Mouse (Mus musculus) skeletal muscle tissue, postnatal 0 days (tissue): Measurements from ENCODE around the gene Aldh3b3. TPM values are rescaled to one million over a fixed set of nuclear protein-coding genes. Genes with fewer than 3 reads are reported as not detected.

Experiments
- polyA plus RNA-seq: library from polyadenylated mRNA; unstranded; fragments of >200 nt; fragmentation: Nextera tagmentation; extraction: Ambion mirVana; gene quantifications from 2 replicates; pipeline ENCODE4 v1.2.1, GENCODE M21; 2015

The Aldh3b3 gene
- 0.35 TPM in 1 of 2 replicates, not detected in the other for polyA plus RNA-seq

DNA sequence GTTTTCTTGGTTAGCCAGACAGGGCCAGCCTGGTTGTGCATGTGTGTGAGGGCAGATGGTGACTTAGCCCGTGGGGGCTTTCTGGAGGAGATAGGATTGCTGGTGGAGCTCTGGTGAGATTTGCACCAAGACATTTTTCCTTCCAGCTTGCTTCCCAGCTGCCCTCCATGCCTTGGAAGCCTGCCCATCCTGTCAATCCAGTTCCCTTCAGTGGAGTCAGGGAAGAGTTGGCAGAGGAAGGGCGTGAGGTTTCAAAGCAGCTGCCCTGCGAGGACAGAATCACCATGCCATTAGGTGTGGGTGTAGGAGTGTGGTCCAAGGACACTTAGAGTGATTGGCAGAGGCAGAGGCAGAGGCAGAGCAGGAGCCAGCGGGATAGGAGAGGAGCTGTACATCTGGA is at the start of gene Aldh3b3:
Aldh3b3 (plus strand) TSS at position 176 of the 400 bp plus-strand sequence.

DNA sequence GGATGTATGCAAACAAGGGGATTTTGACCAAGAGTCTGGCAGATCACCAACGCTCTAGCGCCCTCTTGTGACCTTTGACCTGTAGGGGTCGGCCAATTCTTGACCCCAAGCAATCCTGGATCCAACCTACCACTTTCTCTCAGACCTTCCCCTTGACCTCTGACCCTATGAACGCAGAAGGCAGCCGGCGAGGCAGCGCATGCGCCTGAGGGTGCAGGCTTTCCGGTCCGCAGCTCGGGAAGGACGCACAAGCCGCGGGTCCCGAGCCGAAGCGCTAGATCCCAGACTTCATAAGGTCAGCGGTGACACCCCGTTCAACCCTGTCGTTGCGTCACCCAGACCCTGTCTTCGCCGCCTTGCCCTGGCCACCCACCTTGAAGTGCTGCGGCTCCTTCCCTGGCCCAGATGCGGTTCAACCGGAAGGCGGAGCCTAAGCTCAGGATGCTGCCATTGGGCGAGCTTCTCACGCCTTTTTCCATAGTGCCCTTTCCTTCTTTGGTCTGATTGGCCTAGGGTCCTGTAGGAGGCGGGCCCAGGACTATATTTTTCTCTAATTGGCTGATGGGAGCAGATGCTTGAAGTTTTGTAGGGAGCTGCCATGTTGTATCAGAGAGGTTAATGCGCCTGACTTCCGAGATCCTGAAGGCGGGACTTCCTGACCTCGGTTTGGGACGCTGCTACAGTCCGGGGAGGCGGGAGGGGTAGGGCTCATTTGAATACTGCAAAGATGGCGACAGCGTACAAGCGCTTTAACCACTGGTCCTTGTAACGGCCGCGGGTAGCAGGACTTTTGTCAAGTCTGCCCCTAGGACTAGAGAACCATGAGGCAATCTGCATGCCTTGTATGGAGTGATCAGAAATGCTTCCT is 45.9 kb upstream of the Aldh3b3 start, which contains the start of gene Ndufs8:
Ndufs8 (minus strand) TSS at position 438 of the 868 bp plus-strand sequence.

DNA sequence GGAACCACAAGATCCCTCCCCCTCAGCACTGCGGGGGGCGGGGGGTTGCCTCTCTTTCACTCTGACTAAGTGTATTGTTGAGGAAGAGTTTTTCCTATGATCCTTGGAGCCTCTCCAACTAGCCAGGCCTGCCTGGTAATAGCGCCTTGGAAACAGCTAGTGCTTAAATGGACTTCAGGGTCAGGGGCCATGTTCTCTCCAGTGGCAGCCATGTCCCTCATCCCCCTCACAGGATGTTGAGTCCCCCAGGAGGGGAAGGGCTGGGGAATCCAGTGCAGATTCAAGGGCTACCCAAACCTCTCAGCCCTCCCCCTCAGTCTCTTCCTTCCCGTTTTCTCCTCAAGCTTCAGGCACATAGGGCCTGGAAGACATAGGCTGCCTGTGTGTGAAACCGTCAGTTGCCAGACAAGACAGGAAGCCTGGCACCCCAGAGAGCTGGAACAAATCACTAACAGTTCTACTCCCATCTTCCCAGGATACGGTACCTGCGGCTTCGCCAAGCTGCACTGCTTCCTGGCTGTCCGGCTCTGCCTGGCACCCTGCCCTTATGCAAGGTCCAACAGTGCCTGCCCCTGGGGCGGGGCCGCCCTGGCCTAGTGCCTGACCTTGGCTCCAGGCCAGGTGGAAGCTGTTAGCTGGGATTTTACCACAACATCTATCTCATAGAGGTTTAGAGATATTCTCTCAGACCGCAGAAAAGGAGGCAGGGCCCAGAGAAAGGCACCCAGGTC is 29.1 kb upstream of the Aldh3b3 start, which contains the start of gene Aldh3b1:
Aldh3b1 (minus strand) TSS at position 598 of the 731 bp plus-strand sequence.

DNA sequence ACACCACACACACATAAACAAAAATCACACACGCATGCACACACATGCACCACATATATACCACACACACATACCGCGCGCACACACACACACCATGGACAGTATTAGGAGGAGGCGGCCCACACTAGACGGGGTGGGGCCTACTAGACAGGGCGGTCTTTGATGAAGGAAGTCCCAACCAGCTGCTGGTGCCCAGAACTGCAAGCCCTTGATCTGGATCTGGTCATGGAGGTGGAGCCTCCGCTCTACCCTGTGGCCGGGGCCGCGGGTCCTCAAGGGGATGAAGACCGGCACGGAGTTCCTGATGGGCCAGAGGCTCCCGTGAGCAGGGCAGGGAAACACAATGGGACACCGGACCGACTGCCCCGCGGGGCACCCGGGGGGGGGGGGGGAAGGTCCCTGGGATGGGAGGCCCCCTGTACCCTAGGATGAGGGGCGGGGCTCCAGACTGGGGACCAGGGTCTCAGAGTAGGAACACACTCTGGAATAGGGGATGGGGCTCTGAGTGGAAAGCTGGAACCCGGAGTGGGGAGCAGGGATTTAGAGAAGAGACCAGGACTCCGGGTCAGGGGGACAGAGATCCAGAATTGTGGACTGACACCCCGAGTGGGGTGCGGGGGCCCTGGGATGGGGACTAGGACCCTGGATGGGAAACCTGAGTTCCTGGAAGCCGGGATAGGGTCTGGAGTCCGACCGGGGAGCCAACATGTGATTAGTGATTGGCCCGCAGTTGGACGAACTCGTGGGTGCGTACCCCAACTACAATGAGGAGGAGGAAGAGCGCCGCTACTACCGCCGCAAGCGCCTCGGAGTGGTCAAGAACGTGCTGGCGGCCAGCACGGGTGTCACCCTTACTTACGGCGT is 23.2 kb upstream of the Aldh3b3 start, which contains the start of gene Unc93b1:
Unc93b1 (plus strand) TSS at position 155 of the 864 bp plus-strand sequence.

DNA sequence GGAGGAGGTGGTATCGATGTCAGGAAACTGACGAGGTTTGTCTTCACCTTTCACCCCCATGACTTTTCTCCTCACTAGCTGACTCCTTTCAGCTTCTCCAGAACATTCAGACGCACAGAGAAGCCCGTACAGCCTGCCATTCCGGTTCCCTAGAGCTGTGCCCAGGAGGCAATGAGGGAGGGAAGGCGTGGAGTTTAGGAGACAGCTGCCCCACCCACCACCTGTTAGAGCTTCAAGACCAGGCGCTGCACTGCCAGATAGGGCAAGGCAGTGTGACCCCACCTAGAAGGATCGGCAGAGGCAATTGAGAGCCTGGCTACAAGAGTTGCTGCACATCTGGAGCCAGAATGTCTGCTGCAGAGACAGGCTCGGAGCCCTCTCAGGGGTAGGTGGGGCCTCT is 13.8 kb downstream of the Aldh3b3 start, which contains the start of gene Aldh3b2:
Aldh3b2 (plus strand) TSS at position 100 of the 400 bp plus-strand sequence.

DNA sequence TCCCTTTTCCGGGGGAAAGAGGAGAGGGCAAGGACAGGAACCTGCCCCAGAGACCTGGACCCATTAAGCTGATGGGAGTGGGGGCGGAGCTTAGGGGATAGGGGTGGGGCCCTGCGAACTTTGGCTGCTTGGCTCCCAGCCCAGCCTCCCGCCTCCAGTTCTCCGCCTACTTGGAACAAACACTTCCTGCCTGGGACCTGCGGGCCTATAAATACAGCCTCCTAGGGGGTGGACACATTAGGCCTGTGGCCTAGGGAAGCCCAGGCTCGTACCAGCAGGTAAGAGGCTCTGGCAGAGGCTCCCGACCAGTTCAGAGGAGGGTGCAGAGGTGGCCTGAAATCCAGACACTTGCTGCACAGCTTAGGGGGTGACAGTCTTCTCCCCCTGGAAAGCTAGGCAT is 27.9 kb downstream of the Aldh3b3 start, which contains the start of gene Acy3:
Acy3 (plus strand) TSS at position 237 of the 400 bp plus-strand sequence.

DNA sequence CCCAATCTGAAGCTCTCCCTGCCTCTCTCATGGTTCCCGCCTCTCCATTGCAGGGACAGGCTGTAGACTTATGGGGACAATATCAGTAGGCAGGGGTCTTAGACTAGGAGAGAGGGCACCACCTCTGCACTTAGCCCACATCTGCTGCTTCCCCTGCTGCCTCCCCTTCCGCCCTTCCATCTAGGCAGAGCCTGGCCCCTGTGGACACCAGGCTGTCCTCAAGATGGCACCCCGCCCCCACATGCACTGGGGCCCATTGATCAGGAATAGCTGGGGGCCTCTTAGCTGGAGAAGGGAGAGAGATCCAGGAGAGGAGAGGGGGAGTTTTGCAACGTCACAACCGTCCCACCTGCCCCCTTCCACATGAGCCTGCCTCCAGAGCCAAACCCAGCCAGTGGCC is 34.0 kb downstream of the Aldh3b3 start, which contains the start of gene Tbx10:
Tbx10 (plus strand) TSS at position 337 of the 400 bp plus-strand sequence.

DNA sequence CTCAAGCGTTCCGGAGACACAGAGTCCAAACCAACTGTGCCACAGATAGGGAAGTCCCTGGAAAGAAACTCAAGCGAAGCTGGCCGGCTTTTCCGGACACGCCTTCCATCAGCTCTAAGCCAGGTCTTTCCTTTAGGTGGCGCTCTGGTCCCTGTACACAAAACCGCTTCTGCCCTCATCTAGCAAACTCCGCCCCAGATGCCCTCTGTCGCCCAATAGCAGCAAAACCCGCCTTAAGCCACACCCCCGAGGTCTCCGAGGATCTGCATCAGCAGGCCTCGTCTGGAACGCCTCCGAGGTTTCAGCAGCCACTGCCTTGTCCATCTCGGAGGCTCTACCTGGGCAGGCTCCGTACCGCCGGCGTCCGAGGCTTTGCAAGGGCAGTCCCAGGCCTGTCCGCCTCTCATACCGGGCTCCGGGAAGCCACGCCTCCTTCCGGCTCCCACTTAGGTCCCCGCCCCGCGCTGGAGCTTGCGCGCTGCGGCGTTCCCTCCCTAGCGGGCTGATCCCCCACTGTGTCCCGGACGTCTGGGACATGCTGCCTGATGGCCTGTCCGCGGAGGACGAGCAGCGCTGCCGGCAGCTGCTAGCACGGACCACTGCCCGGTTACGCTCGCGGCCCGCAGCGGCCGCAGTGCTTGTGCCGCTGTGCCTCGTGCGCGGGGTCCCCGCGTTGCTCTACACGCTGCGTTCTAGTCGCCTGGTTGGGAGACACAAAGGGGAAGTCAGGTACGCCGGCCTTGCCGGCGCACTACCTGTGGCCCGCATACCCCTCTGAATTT is 41.9 kb downstream of the Aldh3b3 start, which contains the start of the genes Nudt8 and Gm49405:
Nudt8 (plus strand) TSS at position 462 of the 782 bp plus-strand sequence.
Gm49405 (plus strand) TSS at position 508 of the 782 bp plus-strand sequence.

DNA sequence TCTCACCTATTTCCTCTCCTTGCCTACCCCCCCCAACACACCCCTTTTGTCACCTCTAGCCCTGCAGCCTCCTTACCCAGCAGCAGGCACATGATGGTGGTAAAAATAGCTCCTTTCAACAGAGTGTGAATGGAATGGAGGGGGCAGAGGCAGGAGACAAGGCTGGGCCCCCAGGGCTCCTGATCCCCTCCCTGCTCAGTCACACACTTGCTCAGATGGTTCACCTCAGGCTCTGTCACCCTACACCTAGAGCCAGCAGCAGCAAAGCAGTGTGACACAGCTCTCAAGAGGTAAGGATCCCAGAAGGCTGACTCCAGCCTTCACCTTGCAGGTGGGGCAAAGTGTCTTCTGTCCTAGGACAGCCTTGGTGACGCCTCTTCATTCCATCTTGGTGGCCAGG is 44.7 kb downstream of the Aldh3b3 start, which contains the start of gene Doc2g:
Doc2g (plus strand) TSS at position 202 of the 400 bp plus-strand sequence.

DNA sequence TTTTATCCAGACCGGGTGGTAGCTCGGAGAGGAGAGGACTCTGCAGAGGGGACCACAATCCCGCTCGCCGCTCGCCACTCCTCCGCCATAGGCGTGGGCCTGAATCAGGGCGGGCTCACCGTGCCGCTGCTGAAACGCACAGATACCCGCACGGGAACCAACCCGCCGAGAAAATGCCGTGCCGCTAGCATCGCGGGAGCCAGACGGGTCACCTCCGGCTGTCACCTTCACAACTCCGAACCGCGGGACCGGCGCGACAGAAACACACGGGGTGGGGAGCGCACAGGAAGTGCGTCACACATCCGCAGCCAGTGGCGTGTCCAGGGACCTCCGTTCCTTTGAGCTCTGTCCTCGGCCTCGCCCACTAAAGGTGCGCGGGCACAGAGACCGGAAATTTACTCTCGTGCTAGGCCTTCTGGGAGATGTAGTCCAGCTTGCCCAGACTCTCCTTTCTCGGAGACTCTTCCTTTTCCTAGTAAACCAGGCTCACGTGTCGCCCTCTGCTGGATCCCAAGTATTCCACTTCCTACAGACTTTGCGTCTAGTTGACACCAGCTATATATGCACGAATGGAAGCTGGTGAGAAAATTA is 54.1 kb downstream of the Aldh3b3 start, which contains the start of gene Ndufv1:
Ndufv1 (minus strand) TSS at position 375 of the 591 bp plus-strand sequence.

Other genes starting within 250 kb of the Aldh3b3 start
- 12.8 and 13.9 TPM in 2 replicates for gene Kmt5b, start 191.2 kb upstream of the Aldh3b3 start, polyA plus RNA-seq
- gene Chka, start 106.9 kb upstream of the Aldh3b3 start, polyA plus RNA-seq = 7.9 and 9.6 TPM in 2 replicates
- 16.4 and 18.2 TPM in 2 replicates for gene Tcirg1, start 51.5 kb upstream of the Aldh3b3 start, polyA plus RNA-seq
- gene Ndufs8, start 45.9 kb upstream of the Aldh3b3 start, polyA plus RNA-seq = 372 and 439 TPM in 2 replicates
- gene Aldh3b1, start 28.8 kb upstream of the Aldh3b3 start, polyA plus RNA-seq = 7.5 and 8.1 TPM in 2 replicates
- gene Unc93b1, start 23.5 kb upstream of the Aldh3b3 start, polyA plus RNA-seq = 20.6 and 25.5 TPM in 2 replicates
- 1.0 and 9.9 TPM in 2 replicates for gene Aldh3b2, start 13.7 kb downstream of the Aldh3b3 start, polyA plus RNA-seq
- gene Acy3, start 27.9 kb downstream of the Aldh3b3 start, polyA plus RNA-seq = 10.8 and 13.3 TPM in 2 replicates
- gene Tbx10, start 34.1 kb downstream of the Aldh3b3 start, polyA plus RNA-seq = not detected in 2 replicates
- gene Nudt8, start 41.9 kb downstream of the Aldh3b3 start, polyA plus RNA-seq = 39.5 and 49.5 TPM in 2 replicates
- 0.94 and 1.1 TPM in 2 replicates for gene Gm49405, start 42.0 kb downstream of the Aldh3b3 start, polyA plus RNA-seq
- 1.6 and 2.5 TPM in 2 replicates for gene Doc2g, start 44.7 kb downstream of the Aldh3b3 start, polyA plus RNA-seq
- gene Ndufv1, start 54.2 kb downstream of the Aldh3b3 start, polyA plus RNA-seq = 413 and 450 TPM in 2 replicates
- 271 and 284 TPM in 2 replicates for gene Gstp1, start 79.3 kb downstream of the Aldh3b3 start, polyA plus RNA-seq
- 11.0 and 11.1 TPM in 2 replicates for gene Gstp2, start 87.4 kb downstream of the Aldh3b3 start, polyA plus RNA-seq
- gene Gstp3, start 100.9 kb downstream of the Aldh3b3 start, polyA plus RNA-seq = 0.21 TPM in 1 of 2 replicates, not detected in the other
- 1.3 and 1.5 TPM in 2 replicates for gene Cabp2, start 122.9 kb downstream of the Aldh3b3 start, polyA plus RNA-seq
- gene Cdk2ap2, start 138.5 kb downstream of the Aldh3b3 start, polyA plus RNA-seq = 38.7 and 45.9 TPM in 2 replicates
- gene Pitpnm1, start 141.4 kb downstream of the Aldh3b3 start, polyA plus RNA-seq = 3.8 and 5.2 TPM in 2 replicates
- 56.7 and 57.8 TPM in 2 replicates for gene Aip, start 167.2 kb downstream of the Aldh3b3 start, polyA plus RNA-seq
- gene Gpr152, start 181.1 kb downstream of the Aldh3b3 start, polyA plus RNA-seq = not detected in 2 replicates
- 0.14 and 1.5 TPM in 2 replicates for gene Cabp4, start 185.4 kb downstream of the Aldh3b3 start, polyA plus RNA-seq
- gene Coro1b, start 190.0 kb downstream of the Aldh3b3 start, polyA plus RNA-seq = 67.6 and 99.9 TPM in 2 replicates
- 2.1 and 2.3 TPM in 2 replicates for gene Ptprcap, start 195.0 kb downstream of the Aldh3b3 start, polyA plus RNA-seq
- gene Rps6kb2, start 204.7 kb downstream of the Aldh3b3 start, polyA plus RNA-seq = 42.6 and 42.9 TPM in 2 replicates
- 16.9 and 20.7 TPM in 2 replicates for gene Carns1, start 216.8 kb downstream of the Aldh3b3 start, polyA plus RNA-seq
- 5.1 and 6.7 TPM in 2 replicates for gene Tbc1d10c, start 232.6 kb downstream of the Aldh3b3 start, polyA plus RNA-seq
- 660 and 721 TPM in 2 replicates for gene Ppp1ca, start 233.4 kb downstream of the Aldh3b3 start, polyA plus RNA-seq
- 10.2 and 10.8 TPM in 2 replicates for gene Rad9a, start 243.0 kb downstream of the Aldh3b3 start, polyA plus RNA-seq